In genomic region chr12:50545610-50545919, GRCm38 (mm10) we compare ENCODE assay signal across 11 mouse cellular contexts.
DNase-seq lines count a peak whose midpoint lies in the region; ATAC-seq and TF ChIP-seq lines count a peak whose summit lies in the region.
"Had no signal": no experiment of that assay in that cellular context is flagged by ENCODE, and none has a peak within 500 bp of the region (broad histone marks: within the 10 kb centered on the region; RNA-seq: fewer than 3 reads in every experiment).

No protein-coding gene starts in this region.

- TF ChIP-seq CTCF in lung, postnatal 0 days (IDR thresholded peaks at IDR 0.05): no peak

- no peak overlapping the region for H3K9ac ChIP-seq in forebrain, embryonic 12.5 days
- no peak overlapping the region for H3K9ac ChIP-seq in lung, embryonic 16.5 days (ENCODE audit: low read length)
- no peak overlapping the region for H3K9ac ChIP-seq in forebrain, embryonic 15.5 days (replicated peaks)
- H3K9ac ChIP-seq in lung, postnatal 0 days (replicated peaks; ENCODE audit: low read depth): no peak overlapping the region
- H3K9ac ChIP-seq: embryonic facial prominence, embryonic 12.5 days had no signal

- peaks cover 6% of the 10 kb centered on the region; the same call in 1 of the 2 replicates for H3K27me3 ChIP-seq in forebrain, embryonic 10.5 days (ENCODE audit: poor library complexity, severe bottlenecking)
- 0 out of 2 replicates have a peak, but pooled peaks cover 6% of the 10 kb centered on the region for H3K27me3 ChIP-seq in forebrain, embryonic 12.5 days
- no peaks in the 10 kb centered on the region for H3K27me3 ChIP-seq in lung, embryonic 16.5 days (ENCODE audit: control insufficient read depth, insufficient read depth, low read depth, low read length)
- H3K27me3 ChIP-seq in forebrain, embryonic 15.5 days: no peaks in the 10 kb centered on the region
- no peaks in the 10 kb centered on the region for H3K27me3 ChIP-seq in lung, postnatal 0 days (replicated peaks; ENCODE audit: insufficient read depth, low read length)
- H3K27me3 ChIP-seq: embryonic facial prominence, embryonic 12.5 days had no signal

- peak overlapping the region; percentile 56 for H3K27ac ChIP-seq in forebrain, embryonic 10.5 days
- no peak overlapping the region for H3K27ac ChIP-seq in forebrain, embryonic 12.5 days
- H3K27ac ChIP-seq in lung, embryonic 16.5 days (ENCODE audit: low read length): peak overlapping the region; percentile 51; the same call in 1 of the 2 replicates
- 0 out of 2 replicates have a peak overlapping the region, but pooled peaks have one; percentile 5 for H3K27ac ChIP-seq in forebrain, embryonic 15.5 days (replicated peaks)
- no peak overlapping the region for H3K27ac ChIP-seq in lung, postnatal 0 days (ENCODE audit: low read length)
- H3K27ac ChIP-seq: embryonic facial prominence, embryonic 12.5 days had no signal

- no peak for ATAC-seq in forebrain, embryonic 12.5 days (ENCODE audit: low FRiP score)
- ATAC-seq in lung, embryonic 16.5 days (ENCODE audit: low read depth): peak; percentile 68
- peak; percentile 29; the same call in 1 of the 2 replicates for ATAC-seq in forebrain, embryonic 15.5 days (replicated peaks)
- peak; percentile 54 for ATAC-seq in lung, postnatal 0 days
- ATAC-seq: inflammation-experienced regulatory T-cells, adult 6 months had no signal

- DNase-seq in forebrain, embryonic 10.5 days (ENCODE audit: extremely low spot score, low spot score): no peak
- no peak for DNase-seq in lung, postnatal 10 days
- DNase-seq in lung, postnatal 0 days (ENCODE audit: low spot score): no peak
- no peak for DNase-seq in spleen, postnatal 36 days (ENCODE audit: low spot score in 2 of 2)
- no peak for DNase-seq in neural tube, embryonic 10.5 days (ENCODE audit: extremely low spot score, low spot score)
- DNase-seq: gastrocnemius, postnatal 10 days had no signal

- 45% methylated on average over 5 of the region's 5 CpGs for WGBS in forebrain, embryonic 10.5 days
- 23% methylated on average over 5 of the region's 5 CpGs for WGBS in forebrain, embryonic 12.5 days
- 62% methylated on average over 5 of the region's 5 CpGs for WGBS in lung, embryonic 16.5 days
- WGBS in forebrain, embryonic 15.5 days: 20% methylated on average over 5 of the region's 5 CpGs
- WGBS in lung, postnatal 0 days: 36% methylated on average over 5 of the region's 5 CpGs

- H3K4me3 ChIP-seq in forebrain, embryonic 10.5 days: no peak overlapping the region
- no peak overlapping the region for H3K4me3 ChIP-seq in forebrain, embryonic 12.5 days (replicated peaks)
- H3K4me3 ChIP-seq in lung, embryonic 16.5 days (ENCODE audit: low read length): no peak overlapping the region
- H3K4me3 ChIP-seq in forebrain, embryonic 15.5 days: no peak overlapping the region
- no peak overlapping the region for H3K4me3 ChIP-seq in lung, postnatal 0 days (ENCODE audit: low read depth, low read length)
- H3K4me3 ChIP-seq: embryonic facial prominence, embryonic 12.5 days had no signal

- H3K36me3 ChIP-seq in forebrain, embryonic 10.5 days (replicated peaks): no peaks in the 10 kb centered on the region
- no peaks in the 10 kb centered on the region for H3K36me3 ChIP-seq in forebrain, embryonic 12.5 days (replicated peaks)
- H3K36me3 ChIP-seq in lung, embryonic 16.5 days (ENCODE audit: control insufficient read depth, insufficient read depth, low read length): no peaks in the 10 kb centered on the region
- no peaks in the 10 kb centered on the region for H3K36me3 ChIP-seq in forebrain, embryonic 15.5 days
- no peaks in the 10 kb centered on the region for H3K36me3 ChIP-seq in lung, postnatal 0 days (ENCODE audit: insufficient read depth, low read length)
- H3K36me3 ChIP-seq: embryonic facial prominence, embryonic 12.5 days had no signal

- H3K4me1 ChIP-seq in forebrain, embryonic 10.5 days: peaks cover 27% of the 10 kb centered on the region
- peaks cover 19% of the 10 kb centered on the region for H3K4me1 ChIP-seq in forebrain, embryonic 12.5 days
- H3K4me1 ChIP-seq in lung, embryonic 16.5 days (replicated peaks; ENCODE audit: control insufficient read depth, insufficient read depth, low read length): no peaks in the 10 kb centered on the region
- peaks cover 43% of the 10 kb centered on the region for H3K4me1 ChIP-seq in forebrain, embryonic 15.5 days
- H3K4me1 ChIP-seq in lung, postnatal 0 days (ENCODE audit: insufficient read depth, low read depth, low read length): no peaks in the 10 kb centered on the region; the same call in 1 of the 2 replicates

- TF ChIP-seq EP300 in lung, postnatal 0 days (IDR thresholded peaks at IDR 0.05): no peak

- no peak overlapping the region for H3K4me2 ChIP-seq in forebrain, embryonic 12.5 days
- H3K4me2 ChIP-seq in lung, embryonic 16.5 days (ENCODE audit: low read depth, low read length): no peak overlapping the region
- H3K4me2 ChIP-seq in forebrain, embryonic 15.5 days (replicated peaks): no peak overlapping the region
- no peak overlapping the region for H3K4me2 ChIP-seq in lung, postnatal 0 days (replicated peaks; ENCODE audit: low read depth, low read length)
- H3K4me2 ChIP-seq: embryonic facial prominence, embryonic 12.5 days had no signal

- no peaks in the 10 kb centered on the region for H3K9me3 ChIP-seq in forebrain, embryonic 10.5 days
- H3K9me3 ChIP-seq in forebrain, embryonic 12.5 days: no peaks in the 10 kb centered on the region
- no peaks in the 10 kb centered on the region for H3K9me3 ChIP-seq in lung, embryonic 16.5 days (ENCODE audit: control insufficient read depth, low read length)
- H3K9me3 ChIP-seq in forebrain, embryonic 15.5 days: no peaks in the 10 kb centered on the region
- no peaks in the 10 kb centered on the region for H3K9me3 ChIP-seq in lung, postnatal 0 days (ENCODE audit: low read length)
- H3K9me3 ChIP-seq: embryonic facial prominence, embryonic 12.5 days had no signal

Comparison
In these comparisons a context has a peak if more than half of its experiments do, and no peak if none do; other contexts are left out.
1. H3K27ac ChIP-seq: peak in forebrain, embryonic 10.5 days (single experiment), lung, embryonic 16.5 days (single experiment) and forebrain, embryonic 15.5 days (single experiment); none in forebrain, embryonic 12.5 days (single experiment) and lung, postnatal 0 days (single experiment).